Mouse (Mus musculus) lung, postnatal 0 days (tissue): ENCODE data around the gene Fam13a. TPM values are rescaled to one million over a fixed set of nuclear protein-coding genes. Genes with fewer than 3 reads are reported as not detected.
A peak's percentile ranks its signal among the peaks of the same experiment; 100 is the strongest.

Experiments
- ATAC-seq: fragments of 200-750 bp; cut with Nextera tagmentation; 2 replicates; pipeline ENCODE4 v1.8.0; 2017; ENCODE audit warnings: moderate library complexity
- DNase-seq: peaks from one replicate; pipeline ENCODE4 v3.0.0-alpha.2; 2016; ENCODE audit warnings: low spot score
- H3K27ac ChIP-seq: fragments of 300-500 bp; sonication (generic); 2 replicates; pipeline ENCODE4 v1.5.1; 2014; ENCODE audit warnings: antibody characterized with exemption, mild to moderate bottlenecking, low read length, mixed read lengths
- H3K27me3 ChIP-seq: fragments of 300-500 bp; sonication (generic); replicated peaks from 2 replicates; pipeline ENCODE4 v1.6.1; 2014; ENCODE audit warnings: low read length, mixed read lengths; ENCODE audit not compliant: insufficient read depth
- H3K36me3 ChIP-seq: fragments of 300-500 bp; sonication (generic); 2 replicates; pipeline ENCODE4 v1.6.1; 2014; ENCODE audit warnings: low read length, mixed read lengths; ENCODE audit not compliant: insufficient read depth
- H3K4me1 ChIP-seq: fragments of 300-500 bp; sonication (generic); 2 replicates; pipeline ENCODE4 v1.6.1; 2014; ENCODE audit warnings: antibody characterized with exemption, low read depth, low read length, mixed read lengths; ENCODE audit not compliant: insufficient read depth
- H3K4me2 ChIP-seq: fragments of 300-500 bp; sonication (generic); replicated peaks from 2 replicates; pipeline ENCODE4 v1.6.1; 2014; ENCODE audit warnings: low read depth, mild to moderate bottlenecking, low read length, moderate library complexity, mixed read lengths
- H3K4me3 ChIP-seq: fragments of 300-500 bp; sonication (generic); 2 replicates; pipeline ENCODE4 v1.5.1; 2014; ENCODE audit warnings: low read depth, low read length
- H3K9ac ChIP-seq: fragments of 300-500 bp; sonication (generic); replicated peaks from 2 replicates; pipeline ENCODE4 v1.6.1; 2014; ENCODE audit warnings: low read depth, mild to moderate bottlenecking
- H3K9me3 ChIP-seq: fragments of 300-500 bp; sonication (generic); 2 replicates; pipeline ENCODE4 v1.6.1; 2016; ENCODE audit warnings: low read length, mixed read lengths
- CTCF ChIP-seq: IDR thresholded peaks from 2 replicates; pipeline ENCODE4 v1.5.1; 2016; ENCODE audit warnings: antibody characterized with exemption, mild to moderate bottlenecking
- EP300 ChIP-seq: IDR thresholded peaks from 2 replicates; pipeline ENCODE4 v1.6.1; 2016; ENCODE audit warnings: antibody characterized with exemption, mild to moderate bottlenecking, control low read depth
- WGBS: fragments of 180-500 bp; shearing (Covaris S2); extraction: QIAGEN DNeasy Blood & Tissue Kit; methylation state at CpG from one replicate; pipeline ENCODE4 v1.1.7; 2014; 5-methylcytosine and 5-hydroxymethylcytosine counted together
- polyA plus RNA-seq: library from polyadenylated mRNA; unstranded; fragments of >200 nt; fragmentation: Nextera tagmentation; extraction: Ambion mirVana; gene quantifications from 2 replicates; pipeline ENCODE4 v1.2.1, GENCODE M21; 2015

Fam13a gene
- polyA plus RNA-seq, 1 experiment from 2014 or later = 23.5 TPM

DNA sequence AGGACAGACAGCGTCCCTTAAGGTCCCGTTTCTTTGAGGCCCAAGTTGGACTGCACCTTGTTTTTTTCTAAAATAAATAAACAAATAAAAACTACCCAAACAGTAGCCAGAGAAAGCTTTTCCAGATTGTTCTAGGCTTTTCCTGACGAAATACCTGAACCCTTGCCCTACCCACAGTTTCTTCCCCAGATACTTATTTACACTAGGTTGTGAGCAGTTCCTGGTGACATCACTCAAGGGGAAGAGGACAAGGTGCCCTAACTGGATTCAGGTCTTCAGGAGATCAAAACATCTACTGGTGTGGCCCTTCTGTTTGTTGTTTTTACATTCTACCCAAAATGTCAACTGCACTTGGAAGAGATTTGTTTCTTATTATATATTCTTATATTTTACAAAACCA, 457 bp upstream of the Fam13a start:
- ATAC-seq = 0 out of 2 replicates have a peak, but pooled peaks have one; percentile 18
- H3K9ac ChIP-seq = no peak overlapping the region

GRCm38 (mm10) chr6:59023455-59024163, 740 bp downstream of the Fam13a start:
- Histone ChIP-seq H3K9ac (no peak overlapping the region; the same call in 1 of the 2 replicates), H3K4me1 (no peaks in the 10 kb centered on the region), H3K27ac (peak overlapping the region; percentile 76), H3K27me3 (no peaks in the 10 kb centered on the region), H3K36me3 (no peaks in the 10 kb centered on the region), H3K4me2 (peak overlapping the region; percentile 51), H3K9me3 (no peaks in the 10 kb centered on the region), H3K4me3 (peak overlapping the region; percentile 54)
- 38% methylated on average over 6 of the region's 6 CpGs for WGBS
- TF ChIP-seq EP300 (no peak), CTCF (no peak)
- DNase-seq = no peak
- no peak for ATAC-seq

More for the DNA sequence above, 457 bp upstream of the Fam13a start:
- peak; percentile 28 for DNase-seq
- Histone ChIP-seq H3K4me3 (peak overlapping the region; percentile 54; the same call in 1 of the 2 replicates), H3K9me3 (no peaks in the 10 kb centered on the region), H3K27ac (peak overlapping the region; percentile 76), H3K27me3 (no peaks in the 10 kb centered on the region), H3K36me3 (no peaks in the 10 kb centered on the region), H3K4me1 (no peaks in the 10 kb centered on the region), H3K4me2 (peak overlapping the region; percentile 51)
- no peak for TF ChIP-seq CTCF
- TF ChIP-seq EP300 = no peak
- WGBS = 16% methylated on average over 3 of the region's 3 CpGs

GRCm38 (mm10) chr6:59022621-59023020, 1.7 kb downstream of the Fam13a start:
- Histone ChIP-seq H3K4me2 (peak overlapping the region; percentile 51), H3K27me3 (no peaks in the 10 kb centered on the region), H3K27ac (no peak overlapping the region), H3K36me3 (no peaks in the 10 kb centered on the region), H3K4me1 (no peaks in the 10 kb centered on the region), H3K4me3 (peak overlapping the region; percentile 10; the same call in 1 of the 2 replicates), H3K9ac (no peak overlapping the region), H3K9me3 (no peaks in the 10 kb centered on the region)
- peak; percentile 43 for DNase-seq
- WGBS = 43% methylated on average over 2 of the region's 2 CpGs
- TF ChIP-seq EP300 (no peak), CTCF (no peak)
- ATAC-seq = no peak

GRCm38 (mm10) chr6:59020346-59020745, 4.0 kb downstream of the Fam13a start:
- TF ChIP-seq CTCF (peak; percentile 86), EP300 (no peak)
- Histone ChIP-seq H3K27ac (0 out of 2 replicates have a peak overlapping the region, but pooled peaks have one; percentile 3), H3K4me2 (no peak overlapping the region), H3K9ac (no peak overlapping the region), H3K36me3 (no peaks in the 10 kb centered on the region), H3K4me3 (no peak overlapping the region), H3K9me3 (no peaks in the 10 kb centered on the region), H3K4me1 (no peaks in the 10 kb centered on the region), H3K27me3 (no peaks in the 10 kb centered on the region)
- 77% methylated on average over 2 of the region's 2 CpGs for WGBS
- DNase-seq = peak; percentile 69
- ATAC-seq = 0 out of 2 replicates have a peak, but pooled peaks have one; percentile 20

DNA sequence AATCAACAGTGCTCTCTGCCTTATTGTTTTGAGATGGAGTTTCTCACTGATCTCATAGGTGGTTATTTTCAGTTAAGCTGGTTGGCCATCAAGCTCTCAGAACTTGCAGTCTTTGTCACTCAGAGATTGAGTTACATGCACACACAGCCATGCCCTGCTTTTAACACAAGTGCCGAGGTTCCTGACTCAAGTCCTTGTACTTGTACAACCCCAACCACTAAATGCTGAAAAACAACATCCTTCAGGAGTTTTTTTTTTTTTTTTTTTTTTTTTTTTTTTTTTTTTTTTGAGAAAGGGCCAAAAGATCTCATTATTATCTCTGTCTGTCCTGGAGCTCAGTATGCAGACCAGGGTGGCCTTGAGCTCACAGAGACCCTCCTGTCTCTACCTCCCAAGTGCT, 4.5 kb downstream of the Fam13a start:
- Histone ChIP-seq H3K9ac (no peak overlapping the region), H3K4me2 (no peak overlapping the region), H3K27me3 (no peaks in the 10 kb centered on the region), H3K9me3 (no peaks in the 10 kb centered on the region), H3K36me3 (no peaks in the 10 kb centered on the region), H3K4me1 (no peaks in the 10 kb centered on the region), H3K4me3 (no peak overlapping the region), H3K27ac (0 out of 2 replicates have a peak overlapping the region, but pooled peaks have one; percentile 3)
- ATAC-seq = no peak
- WGBS = 48% methylated on average over 1 of the region's 1 CpGs
- no peak for TF ChIP-seq EP300
- TF ChIP-seq CTCF = no peak
- DNase-seq = peak; percentile 52

GRCm38 (mm10) chr6:59016336-59016832, 8.0 kb downstream of the Fam13a start:
- Histone ChIP-seq H3K27me3 (no peaks in the 10 kb centered on the region), H3K4me2 (no peak overlapping the region), H3K27ac (peak overlapping the region; percentile 35; the same call in 1 of the 2 replicates), H3K9ac (no peak overlapping the region), H3K9me3 (no peaks in the 10 kb centered on the region), H3K36me3 (no peaks in the 10 kb centered on the region), H3K4me3 (no peak overlapping the region), H3K4me1 (peaks cover 4% of the 10 kb centered on the region; the same call in 1 of the 2 replicates)
- WGBS = 50% methylated on average over 1 of the region's 1 CpGs
- ATAC-seq (no peak), DNase-seq (no peak)
- no peak for TF ChIP-seq CTCF
- TF ChIP-seq EP300 = no peak
